Mouse (Mus musculus) embryonic facial prominence, embryonic 11.5 days (tissue): ENCODE data around the gene Jph3. TPM values are rescaled to one million over a fixed set of nuclear protein-coding genes. Genes with fewer than 3 reads are reported as not detected.

Experiments
- polyA plus RNA-seq: library from polyadenylated mRNA; unstranded; fragments of >200 nt; fragmentation: Nextera tagmentation; extraction: Ambion mirVana; gene quantifications from 2 replicates; pipeline ENCODE4 v1.2.1, GENCODE M21; 2014

The Jph3 gene
- polyA plus RNA-seq, 1 experiment from 2014 or later = 4.1 TPM

Other genes starting within 250 kb of the Jph3 start
- not detected in 2 replicates for gene 1700018B08Rik, start 185.3 kb upstream of the Jph3 start, polyA plus RNA-seq
- 11.1 and 12.9 TPM in 2 replicates for gene Fbxo31, start 150.8 kb upstream of the Jph3 start, polyA plus RNA-seq
- 225 and 236 TPM in 2 replicates for gene Map1lc3b, start 139.3 kb upstream of the Jph3 start, polyA plus RNA-seq
- 17.4 and 19.7 TPM in 2 replicates for gene Zcchc14, start 76.7 kb upstream of the Jph3 start, polyA plus RNA-seq
- 43.1 and 45.3 TPM in 2 replicates for gene Klhdc4, start 99.9 kb downstream of the Jph3 start, polyA plus RNA-seq
- gene Slc7a5, start 178.1 kb downstream of the Jph3 start, polyA plus RNA-seq = 17.7 and 19.7 TPM in 2 replicates
- gene Car5a, start 215.3 kb downstream of the Jph3 start, polyA plus RNA-seq = not detected in 2 replicates
- gene Banp, start 220.1 kb downstream of the Jph3 start, polyA plus RNA-seq = 50.5 and 56.2 TPM in 2 replicates